Mouse (Mus musculus) fibroblast of lung, adult 2 months (primary cell): ENCODE data around the gene Srp9.
"Not testable (repeated sequence)": the region's sequence is repeated elsewhere in the genome, so short reads cannot be mapped to it uniquely, and the experiment has no call there.

ENCODE experiments used
- DNase-seq: peaks from one replicate; pipeline ENCODE4 v3.0.0-alpha.2; 2011; ENCODE audit warnings: low read depth

The Srp9 gene

DNA sequence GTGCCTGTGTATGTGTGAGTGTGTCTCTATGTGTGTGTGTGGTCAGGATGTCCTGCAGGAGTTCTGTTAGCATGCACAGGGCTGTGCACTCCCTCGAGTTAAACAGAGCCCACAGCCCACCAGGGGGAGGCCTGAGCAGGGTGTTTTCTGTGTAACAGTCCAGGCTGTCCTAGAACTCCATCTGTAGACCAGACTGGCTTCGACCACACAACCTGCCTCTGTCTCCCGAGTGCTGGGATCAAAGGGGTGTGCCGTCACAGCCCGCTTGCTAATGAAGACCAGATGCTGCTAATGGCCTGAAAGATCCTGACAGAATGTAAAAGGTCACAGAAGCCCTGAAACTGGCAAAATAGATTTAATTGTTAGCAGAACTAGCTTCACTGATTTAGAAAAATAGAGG is 21.0 kb downstream of the Srp9 start:
- DNase-seq: no peak

DNA sequence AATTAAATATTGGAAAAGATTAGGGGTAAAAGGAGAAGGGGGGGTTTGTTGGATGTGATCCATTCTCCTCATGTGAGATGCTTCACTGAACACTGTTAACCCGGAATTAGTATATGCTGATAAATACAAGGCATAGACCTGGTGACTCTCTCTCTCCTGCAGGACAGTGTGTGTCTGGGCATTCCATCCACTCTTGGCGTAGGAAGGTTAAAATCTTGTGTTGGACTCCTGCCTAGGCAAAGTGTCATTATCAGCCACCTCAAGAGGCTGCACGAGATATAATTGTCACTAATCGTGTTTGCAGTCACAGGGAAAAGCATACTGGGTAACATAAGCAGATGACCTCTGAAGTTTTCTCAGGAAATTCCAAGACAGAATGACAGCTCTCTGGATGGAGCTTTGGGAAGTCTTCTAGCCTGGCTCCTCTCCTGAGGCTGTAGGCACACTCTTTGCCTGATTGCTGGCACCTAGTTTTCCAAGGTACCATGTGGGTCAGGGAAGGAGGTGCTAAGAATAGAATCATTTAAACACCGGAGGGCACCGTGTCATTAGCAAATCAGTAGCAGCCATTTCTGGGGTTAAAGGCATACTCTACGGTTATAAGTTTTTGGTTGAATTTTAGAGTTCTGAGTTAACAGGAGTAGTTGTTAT is 24.5 kb downstream of the Srp9 start:
- no peak for DNase-seq

DNA sequence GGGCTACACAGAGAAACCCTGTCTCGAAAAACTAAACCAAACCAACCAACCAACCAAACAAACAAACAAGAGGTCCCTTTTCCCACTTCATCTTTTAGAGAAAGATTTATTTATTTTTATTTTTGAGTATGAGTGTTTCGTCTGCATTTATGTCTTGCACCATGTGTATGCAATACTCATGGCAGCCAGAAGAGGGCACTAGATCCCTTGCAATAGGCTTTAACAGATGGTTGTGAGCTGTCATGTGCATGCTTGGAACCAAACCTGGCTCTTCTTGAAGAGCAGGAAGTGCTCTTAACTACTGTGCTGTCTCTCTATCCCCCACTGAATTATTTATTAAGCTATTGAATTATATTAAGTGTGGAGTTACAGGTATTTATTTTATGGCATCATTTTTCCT is 25.4 kb downstream of the Srp9 start:
- no peak for DNase-seq

DNA sequence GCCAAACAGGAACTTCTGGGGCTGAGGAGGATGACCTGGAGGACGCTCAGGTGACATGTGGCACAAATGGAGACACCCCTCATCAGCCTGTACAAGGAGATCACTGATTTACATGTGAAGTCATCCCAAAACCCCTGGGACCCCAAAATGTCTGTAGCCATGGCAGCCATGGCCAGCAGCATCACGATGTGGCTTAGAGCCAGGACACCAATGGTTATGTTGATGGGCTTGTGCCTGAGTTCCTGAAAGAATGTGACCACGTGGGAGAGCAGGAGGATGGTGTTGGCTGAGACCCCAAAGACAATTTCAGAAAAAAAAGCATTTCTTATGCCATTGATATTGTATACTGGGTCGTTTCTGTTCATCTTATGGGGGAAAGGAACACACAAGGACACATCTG is 33.2 kb downstream of the Srp9 start:
- no peak for DNase-seq

DNA sequence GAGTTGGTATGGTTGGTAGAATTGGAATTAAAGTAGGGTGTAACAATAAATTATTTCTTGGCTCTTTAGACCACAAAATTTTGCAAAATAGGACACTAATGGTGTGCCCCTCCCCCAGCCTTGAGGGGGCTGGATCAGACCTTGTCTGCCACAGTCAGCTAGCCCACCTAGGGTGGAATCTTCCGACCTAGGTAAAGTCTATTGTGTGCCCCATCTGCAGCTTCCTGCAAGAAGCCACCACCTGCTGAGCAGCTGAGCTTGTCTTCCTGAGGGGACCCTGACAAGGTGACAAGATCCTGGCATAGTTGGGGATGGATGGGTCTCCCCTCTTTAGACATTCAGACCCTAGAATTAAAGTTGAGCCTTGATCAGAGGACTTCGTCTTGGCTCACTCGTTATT is 35.0 kb downstream of the Srp9 start:
- no peak for DNase-seq

DNA sequence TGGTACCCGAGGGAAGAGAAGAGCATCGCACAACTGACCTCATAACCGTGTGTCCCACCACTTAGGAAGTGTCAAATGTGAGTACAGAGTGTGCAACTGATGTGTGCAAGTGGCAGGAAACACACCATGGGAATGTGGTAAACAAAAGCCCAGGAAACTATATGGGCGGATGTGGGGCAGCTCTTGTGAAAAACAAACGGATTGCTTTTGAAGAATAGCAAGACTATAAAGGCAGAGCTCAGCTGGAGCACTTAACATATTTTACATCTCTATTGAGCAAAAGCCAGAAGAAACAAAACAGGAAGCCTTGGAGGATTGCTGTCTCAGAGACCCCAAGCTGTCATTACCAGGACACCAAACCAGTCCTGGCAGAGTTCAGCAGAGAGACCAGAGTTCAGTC is 38.4 kb downstream of the Srp9 start:
- DNase-seq: no peak

DNA sequence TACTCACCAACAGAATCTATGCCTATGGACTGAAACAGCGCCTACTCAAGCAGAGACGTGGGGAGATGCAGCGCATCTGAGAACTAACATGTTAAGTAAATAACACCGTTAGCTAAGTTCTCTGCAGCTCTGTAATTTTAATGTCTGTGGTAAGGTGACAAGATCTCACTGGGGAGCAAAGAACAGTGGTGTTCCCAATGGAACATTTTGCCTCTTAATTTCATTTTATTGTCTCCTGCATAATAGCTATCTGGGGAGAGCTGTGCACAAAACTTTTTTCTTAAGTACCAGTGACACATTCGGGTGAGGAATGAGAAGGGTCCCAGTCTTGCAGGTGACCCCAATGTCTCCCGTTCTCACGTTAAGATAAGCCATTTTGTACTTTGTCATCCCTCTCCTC is 39.8 kb downstream of the Srp9 start, which contains the start of gene Vmn1r1:
Vmn1r1 (minus strand) TSS at position 101 of the 400 bp plus-strand sequence.
- no peak for DNase-seq

DNA sequence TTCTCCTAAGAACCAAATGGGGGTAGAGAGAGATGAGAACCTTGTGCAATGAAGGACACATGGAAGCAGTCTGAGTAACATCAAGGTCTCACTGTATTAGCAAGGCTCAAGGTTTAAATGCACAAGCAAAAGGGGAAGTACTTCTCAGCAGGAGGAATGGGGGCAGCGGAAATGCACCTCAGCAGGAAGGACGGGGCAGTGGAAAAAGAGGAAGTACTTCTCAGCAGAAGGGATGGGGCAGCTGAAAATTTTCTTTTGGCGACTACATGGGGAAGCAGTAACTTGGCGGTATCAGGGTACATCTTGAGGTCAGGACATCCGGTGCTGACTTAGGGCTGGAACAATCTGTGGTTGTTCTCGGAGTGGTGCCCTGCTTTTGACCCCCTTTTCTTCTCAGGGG is 45.7 kb downstream of the Srp9 start:
- not testable (repeated sequence) for DNase-seq

DNA sequence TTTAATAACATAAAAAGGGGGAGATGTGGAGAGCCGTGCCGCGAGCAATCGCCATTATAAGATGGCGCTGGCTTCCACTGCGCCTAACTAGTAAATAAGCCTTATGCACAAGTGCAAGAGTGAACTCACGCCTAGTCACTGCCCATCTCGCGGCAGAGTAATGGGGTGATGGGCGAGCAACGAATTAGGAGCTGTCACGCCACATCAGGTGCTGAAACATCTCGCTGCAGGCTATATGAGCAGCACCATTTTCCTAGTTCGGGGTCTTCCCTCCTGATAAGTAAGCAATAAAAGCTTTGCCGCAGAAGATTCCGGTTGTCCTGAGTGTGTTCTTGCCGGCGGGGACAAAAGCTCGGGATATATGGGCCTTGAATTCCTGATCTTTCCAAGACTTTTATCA is 52.4 kb downstream of the Srp9 start:
- not testable (repeated sequence) for DNase-seq

DNA sequence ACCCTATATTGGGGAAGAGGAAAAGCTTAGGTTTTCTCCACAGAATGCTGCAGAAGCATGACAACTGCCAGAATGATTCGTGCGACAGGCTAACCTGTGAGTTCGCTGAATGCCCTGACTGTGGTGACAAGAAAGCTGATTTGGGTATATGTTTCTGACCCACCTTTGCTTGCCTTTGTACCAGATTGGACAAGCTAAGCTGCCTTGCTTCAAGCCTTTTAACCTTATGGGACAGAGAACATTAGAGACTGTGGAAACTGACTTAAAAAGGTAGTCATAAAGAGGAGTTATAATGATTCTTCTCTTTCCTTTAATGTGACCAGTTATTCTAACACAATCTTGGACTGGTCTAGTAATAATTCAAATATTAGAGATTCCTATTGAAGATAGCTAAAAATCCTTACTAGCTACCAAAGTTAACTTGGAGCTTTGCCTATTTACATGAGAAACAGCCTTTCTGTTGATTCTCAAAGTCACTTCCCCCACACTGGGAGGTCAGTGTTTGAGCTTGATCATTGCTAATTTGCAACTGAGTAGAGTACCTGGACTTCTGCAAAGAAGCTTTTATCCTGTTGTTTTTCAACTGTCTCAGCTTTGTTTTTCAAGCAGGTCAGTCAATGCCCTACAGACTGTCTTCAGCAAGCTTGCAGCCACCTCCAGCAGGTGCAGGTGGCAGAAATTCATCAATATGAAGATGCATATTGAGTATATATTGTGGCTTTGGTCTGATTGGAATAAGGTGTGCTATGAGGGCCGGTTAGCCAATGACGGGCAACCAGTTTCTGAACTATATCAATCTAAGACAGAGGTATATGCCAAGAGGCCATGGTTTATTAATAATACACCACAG is 57.1 kb downstream of the Srp9 start:
- DNase-seq: no peak
